Mouse (Mus musculus) C2C12 (cell line): ENCODE measurements around the gene Krt72.

Experiments
- CEBPB ChIP-seq: IDR thresholded peaks from one replicate; pipeline ENCODE4 v1.6.1; 2011; ENCODE audit warnings: low read depth, mild to moderate bottlenecking, control low read depth, moderate library complexity
- CTCF ChIP-seq: IDR thresholded peaks from one replicate; pipeline ENCODE4 v1.5.1; 2011; ENCODE audit not compliant: control insufficient read depth, insufficient read depth, insufficient read length
- FOSL1 ChIP-seq: IDR thresholded peaks from one replicate; pipeline ENCODE4 v1.8.0; 2011; ENCODE audit warnings: mild to moderate bottlenecking, low read length; ENCODE audit not compliant: poor library complexity, insufficient read depth, severe bottlenecking
- MAX ChIP-seq: IDR thresholded peaks from one replicate; pipeline ENCODE4 v1.6.1; 2011; ENCODE audit warnings: mild to moderate bottlenecking, control low read depth
- MYOD1 ChIP-seq: IDR thresholded peaks from one replicate; pipeline ENCODE4 v1.6.1; 2011; ENCODE audit warnings: low read depth; ENCODE audit not compliant: control insufficient read depth, insufficient read length
- MYOG ChIP-seq: IDR thresholded peaks from one replicate; pipeline ENCODE4 v1.6.1; 2011; ENCODE audit not compliant: control insufficient read depth, insufficient read length; ENCODE audit errors: extremely low read depth
- USF1 ChIP-seq: IDR thresholded peaks from one replicate; pipeline ENCODE4 v1.6.1; 2011; ENCODE audit warnings: low read depth, mild to moderate bottlenecking, control low read depth, moderate library complexity

GRCm38 (mm10) chr15:101829441-101829840 is 43.2 kb upstream of the Krt72 start:
- TF ChIP-seq CTCF (no peak), MYOD1 (no peak), USF1 (no peak), MAX (no peak), CEBPB (no peak), MYOG (no peak), FOSL1 (no peak)
